Mouse (Mus musculus) gastrocnemius, postnatal 10 days (tissue): ENCODE data around the gene D6Wsu163e. TPM values are rescaled to one million over a fixed set of nuclear protein-coding genes. Genes with fewer than 3 reads are reported as not detected.

Source experiments
- DNase-seq: peaks from one replicate; pipeline ENCODE4 v3.0.0; 2021; ENCODE audit warnings: mixed read lengths
- total RNA-seq, 2 experiments: library from RNA; stranded (reverse); gene quantifications; 2 replicates each; pipeline ENCODE4 v1.2.3; 2021

The D6Wsu163e gene
- total RNA-seq, 2 experiments from 2014 or later = 8.7 to 10.3 TPM

DNA sequence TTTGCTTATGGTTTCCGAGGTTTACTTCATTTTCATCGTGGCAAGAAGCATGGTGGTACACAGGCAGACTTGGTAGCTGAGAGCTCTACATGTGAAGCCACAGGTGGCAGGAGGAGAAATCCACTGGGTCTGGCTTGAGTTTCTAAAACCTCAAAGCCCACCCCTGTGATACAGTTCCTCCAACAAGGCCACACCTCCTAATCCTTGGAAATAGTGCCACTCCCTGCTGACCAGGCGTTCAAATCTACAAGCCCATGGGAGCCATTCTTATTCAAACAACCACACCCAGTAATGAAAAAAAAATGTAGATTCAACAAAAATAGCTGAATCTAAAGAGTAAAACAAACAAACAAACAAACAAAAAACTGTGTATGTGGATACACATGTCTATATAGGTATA, 65.9 kb downstream of the D6Wsu163e start:
- no peak for DNase-seq

GRCm38 (mm10) chr6:127006551-127006950, 66.8 kb downstream of the D6Wsu163e start:
- DNase-seq = no peak

- no peak for DNase-seq
These were observed 70.3 kb downstream of the D6Wsu163e start for GRCm38 (mm10) chr6:127010021-127010420.

DNA sequence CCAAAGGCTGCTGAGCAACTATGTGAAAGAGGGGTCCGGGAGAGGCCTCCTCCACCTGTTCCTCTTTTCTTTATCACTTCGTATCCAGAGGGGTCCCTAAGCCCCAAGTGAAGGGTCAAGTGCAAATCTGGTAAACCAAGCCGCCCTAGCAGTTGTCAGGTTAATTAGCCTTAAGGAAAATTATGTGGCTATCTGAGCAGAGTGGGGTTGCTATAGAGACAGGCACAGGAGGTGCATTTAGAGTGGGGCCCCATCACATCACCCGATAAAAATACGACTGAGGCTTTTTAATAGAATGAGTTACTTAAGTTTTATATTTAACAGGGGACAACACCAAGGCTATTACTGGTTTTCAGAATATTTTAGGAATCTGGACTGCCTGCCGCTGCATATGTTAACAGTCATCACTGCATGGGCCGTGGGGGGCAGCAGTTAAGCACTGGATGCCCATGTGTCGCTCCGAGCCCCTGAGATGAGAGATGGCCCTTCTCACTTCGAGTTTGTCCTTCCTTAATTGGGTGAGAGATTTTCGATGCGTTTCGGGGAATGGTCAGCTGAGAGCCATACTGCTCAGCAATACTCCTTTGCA, 72.3 kb downstream of the D6Wsu163e start:
- no peak for DNase-seq

DNA sequence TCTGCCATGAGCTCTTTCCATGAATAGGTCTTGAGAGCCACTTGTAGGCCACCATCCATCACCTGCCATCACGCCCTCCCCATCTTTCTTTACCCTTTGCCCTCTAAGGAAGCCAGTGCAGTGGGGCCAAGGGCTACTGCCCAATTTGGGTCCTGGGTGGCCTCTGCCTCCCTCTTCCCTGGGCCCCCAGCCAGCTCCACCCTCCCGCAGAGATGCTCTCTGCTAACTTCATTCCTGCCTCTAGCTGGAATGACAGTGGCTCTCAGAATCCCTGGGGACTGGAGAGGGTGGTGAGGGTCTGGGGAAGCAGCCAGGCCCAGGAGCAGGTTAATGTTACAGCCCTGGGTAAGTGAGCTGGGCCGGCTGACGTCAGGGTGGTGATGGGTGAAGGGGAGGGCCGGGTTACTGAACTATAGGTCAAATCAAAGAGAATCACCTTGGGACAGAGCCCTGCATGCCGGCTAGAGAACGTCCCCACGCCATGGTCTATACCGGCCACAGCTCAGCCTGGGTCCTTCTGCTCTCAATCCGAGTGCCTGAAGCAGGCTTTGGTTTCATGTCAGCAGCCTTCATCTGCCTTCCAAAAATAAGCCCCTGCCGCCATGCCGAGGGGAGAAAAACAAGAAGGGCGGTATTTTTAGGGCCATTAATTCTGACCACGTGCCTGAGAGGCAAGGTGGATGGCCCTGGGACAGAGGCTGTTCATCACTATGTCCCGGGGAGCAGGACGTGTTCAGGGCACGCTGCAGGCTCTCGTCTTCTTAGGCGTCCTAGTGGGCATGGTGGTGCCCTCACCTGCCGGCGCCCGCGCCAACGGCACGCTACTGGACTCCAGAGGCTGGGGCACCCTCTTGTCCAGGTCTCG, 75.4 kb downstream of the D6Wsu163e start, which contains the start of gene Fgf6:
TSS of gene Fgf6 (plus strand) at position 681 of the 865 bp plus-strand sequence.
- no peak for DNase-seq

DNA sequence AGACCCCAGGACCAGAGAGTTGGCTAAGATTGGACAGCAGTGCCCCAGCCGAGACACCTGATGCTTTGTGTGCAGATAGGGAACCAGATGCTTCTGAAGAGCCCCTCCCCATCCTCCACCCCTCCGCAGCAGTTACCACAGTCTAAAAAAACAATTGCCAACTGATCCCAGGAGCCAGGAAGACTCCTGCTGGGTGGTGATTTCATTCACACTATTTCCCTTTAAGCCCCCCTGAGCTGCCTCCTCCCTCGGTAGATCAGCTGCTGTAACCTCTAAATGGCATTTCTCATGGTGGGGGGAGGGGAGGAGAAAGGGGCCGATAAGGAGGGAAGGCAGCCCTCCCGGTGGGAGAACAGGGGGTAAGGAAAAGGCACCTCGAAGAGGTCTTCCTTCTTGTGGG, 79.5 kb downstream of the D6Wsu163e start:
- no peak for DNase-seq

DNA sequence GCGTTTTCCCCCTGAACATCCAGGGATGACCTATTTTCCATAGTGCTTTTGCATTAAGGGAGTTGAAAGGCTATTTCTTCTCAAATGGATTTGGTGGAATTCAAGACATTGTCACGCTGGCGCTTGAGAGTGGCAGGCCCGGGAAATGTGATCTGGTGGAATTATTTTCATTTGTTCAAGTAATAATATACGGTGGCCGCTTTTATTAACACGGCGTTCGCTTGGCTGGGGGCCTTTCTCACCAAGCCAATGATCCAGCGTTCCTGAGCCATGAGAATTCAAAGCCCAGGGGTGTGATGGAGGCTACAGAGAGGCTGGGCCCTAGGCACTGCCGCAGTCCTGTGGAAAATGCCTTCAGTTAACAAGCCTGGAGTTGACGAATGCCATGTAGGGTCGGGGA, 80.7 kb downstream of the D6Wsu163e start:
- DNase-seq = no peak

- DNase-seq = peak; percentile 24
These were observed 85.1 kb downstream of the D6Wsu163e start for GRCm38 (mm10) chr6:127024836-127025235.

Other genes with a start within 250 kb of the D6Wsu163e start
- gene Kcna6, start 199.3 kb upstream of the D6Wsu163e start, total RNA-seq = 1 to 10 TPM; 3.9 to 4.0 TPM
- gene Ndufa9, start 90.8 kb upstream of the D6Wsu163e start, total RNA-seq = 100 to 1,000 TPM; 241 to 292 TPM
- not detected for gene Akap3, start 86.9 kb upstream of the D6Wsu163e start, total RNA-seq
- not detected for gene Dyrk4, start 18.1 kb upstream of the D6Wsu163e start, total RNA-seq
- gene Rad51ap1, start 375 bp upstream of the D6Wsu163e start, total RNA-seq = 10 to 100 TPM in 1 of 2 experiments, 1 to 10 TPM in 1; 7.0 to 10.1 TPM
- gene Fgf6, start 75.6 kb downstream of the D6Wsu163e start, total RNA-seq = 1 to 10 TPM; 5.2 to 9.8 TPM
- under 1 TPM in 1 of 2 experiments, not detected in 1; 0.14 TPM for gene Fgf23, start 132.9 kb downstream of the D6Wsu163e start, total RNA-seq
- 1 to 10 TPM; 8.3 to 8.9 TPM for gene Tigar, start 169.6 kb downstream of the D6Wsu163e start, total RNA-seq
- 10 to 100 TPM; 33.2 to 52.1 TPM for gene Ccnd2, start 212.2 kb downstream of the D6Wsu163e start, total RNA-seq